Mouse (Mus musculus): ENCODE measurements around the gene Fmnl1.

The Fmnl1 gene

DNA sequence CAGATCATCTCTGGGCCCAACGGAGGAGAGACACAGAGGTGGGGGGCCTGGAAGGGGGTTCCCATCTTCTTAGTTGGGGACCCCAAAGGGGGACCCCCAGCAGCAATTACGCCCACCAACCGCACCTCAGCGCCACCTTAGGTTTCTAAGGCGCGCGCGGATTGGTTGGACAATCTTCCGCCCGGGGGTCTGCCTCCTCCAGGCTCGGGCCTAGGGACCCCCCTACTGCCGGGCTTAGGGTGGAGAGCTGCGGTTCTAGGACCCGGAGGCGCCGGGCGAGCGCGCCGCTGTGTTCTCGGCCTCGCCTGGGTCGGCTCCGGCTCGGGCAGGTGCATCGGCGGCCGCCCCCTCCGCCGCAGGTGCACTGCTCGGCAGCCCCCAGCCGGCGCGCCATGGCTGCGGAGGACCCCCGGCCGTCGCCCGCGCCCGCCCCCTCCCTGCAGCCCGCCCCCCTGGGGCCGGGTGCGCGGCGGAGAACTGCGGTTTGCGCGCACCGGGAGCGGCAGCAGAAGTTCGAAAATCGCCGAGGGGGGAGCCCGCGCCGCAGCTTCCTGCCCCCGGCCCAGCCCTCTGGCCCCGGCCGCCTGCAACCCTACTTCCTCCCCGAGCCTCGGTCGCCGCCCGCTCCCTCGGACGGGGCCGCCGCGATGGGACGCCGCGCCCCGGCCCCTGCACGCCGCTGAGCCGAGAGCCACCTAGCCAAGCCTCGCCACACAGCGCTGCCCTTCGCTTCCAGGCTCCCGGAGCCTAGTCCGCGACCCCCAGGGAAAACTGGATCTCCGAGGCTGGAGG is at the start of gene Fmnl1:
Gene Fmnl1, plus strand, starts transcription at position 614 of the 792 bp plus-strand sequence.
- DNase-seq (ENCODE audit: low spot score in 2 of 2): peak in 1 of 2 experiments; percentile 59

GRCm38 (mm10) chr11:103131701-103132575 is 39.0 kb upstream of the Fmnl1 start, which contains the start of gene Hexim2:
TSS of gene Hexim2 (plus strand) at chr11:103132429.
- DNase-seq (ENCODE audit: low spot score in 2 of 2): peak in 1 of 2 experiments; percentile 73

GRCm38 (mm10) chr11:103132576-103133455 is 38.1 kb upstream of the Fmnl1 start:
- peak; percentile 100 for DNase-seq (ENCODE audit: low spot score in 2 of 2)

- no peak for DNase-seq (ENCODE audit: low spot score in 2 of 2)
These were observed 37.3 kb upstream of the Fmnl1 start for GRCm38 (mm10) chr11:103133456-103134185.

DNA sequence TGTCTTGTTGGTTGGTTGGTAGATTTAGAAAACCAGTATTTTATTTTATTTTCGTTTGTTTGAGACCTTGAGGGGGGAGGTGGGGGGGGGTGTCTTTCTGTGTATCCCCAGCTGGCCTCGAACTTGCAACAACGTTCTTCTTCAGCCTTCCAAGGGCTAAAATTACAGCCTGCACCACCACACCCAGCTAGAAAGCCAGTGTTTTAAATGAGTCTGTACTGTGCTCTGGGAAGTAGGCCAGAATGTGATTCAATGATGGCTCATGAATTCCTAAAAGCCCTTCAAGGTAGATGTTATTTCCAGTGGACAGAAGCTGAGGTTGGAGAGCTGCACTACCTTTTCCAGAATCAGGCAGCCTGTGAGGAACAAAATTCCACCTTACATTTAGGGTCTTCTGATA is 36.7 kb upstream of the Fmnl1 start:
- no peak for DNase-seq (ENCODE audit: low spot score in 2 of 2)

DNA sequence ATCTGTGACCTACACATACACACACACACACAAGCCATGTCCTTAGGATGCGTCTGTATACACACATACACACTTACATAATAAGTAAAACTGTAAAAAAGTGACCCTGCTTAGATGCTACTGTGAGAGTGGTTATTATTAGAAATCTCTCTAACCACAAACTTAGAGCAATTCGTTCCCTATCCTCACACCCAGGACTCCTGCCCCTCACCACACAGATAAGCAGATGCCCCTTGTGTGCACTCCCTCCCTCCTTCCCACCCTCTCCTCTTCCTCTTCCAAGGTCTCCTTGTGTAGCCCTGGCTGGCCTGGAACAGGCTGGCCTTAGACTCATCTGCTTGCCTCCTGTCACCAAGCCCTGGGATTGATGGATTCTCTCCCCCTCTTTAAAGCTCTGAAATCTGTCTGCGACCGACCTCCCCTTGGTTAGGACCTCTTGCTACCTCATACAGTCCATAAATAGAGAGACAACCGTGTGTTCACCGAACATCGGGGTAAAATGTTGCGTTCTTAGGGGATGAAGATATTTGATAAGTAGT is 34.8 kb upstream of the Fmnl1 start:
- DNase-seq (ENCODE audit: low spot score in 2 of 2): no peak

- DNase-seq (ENCODE audit: low spot score in 2 of 2): no peak
These were observed 30.8 kb upstream of the Fmnl1 start for GRCm38 (mm10) chr11:103139951-103140762.

GRCm38 (mm10) chr11:103140763-103141100 is 30.2 kb upstream of the Fmnl1 start:
- no peak for DNase-seq (ENCODE audit: low spot score in 2 of 2)

DNA sequence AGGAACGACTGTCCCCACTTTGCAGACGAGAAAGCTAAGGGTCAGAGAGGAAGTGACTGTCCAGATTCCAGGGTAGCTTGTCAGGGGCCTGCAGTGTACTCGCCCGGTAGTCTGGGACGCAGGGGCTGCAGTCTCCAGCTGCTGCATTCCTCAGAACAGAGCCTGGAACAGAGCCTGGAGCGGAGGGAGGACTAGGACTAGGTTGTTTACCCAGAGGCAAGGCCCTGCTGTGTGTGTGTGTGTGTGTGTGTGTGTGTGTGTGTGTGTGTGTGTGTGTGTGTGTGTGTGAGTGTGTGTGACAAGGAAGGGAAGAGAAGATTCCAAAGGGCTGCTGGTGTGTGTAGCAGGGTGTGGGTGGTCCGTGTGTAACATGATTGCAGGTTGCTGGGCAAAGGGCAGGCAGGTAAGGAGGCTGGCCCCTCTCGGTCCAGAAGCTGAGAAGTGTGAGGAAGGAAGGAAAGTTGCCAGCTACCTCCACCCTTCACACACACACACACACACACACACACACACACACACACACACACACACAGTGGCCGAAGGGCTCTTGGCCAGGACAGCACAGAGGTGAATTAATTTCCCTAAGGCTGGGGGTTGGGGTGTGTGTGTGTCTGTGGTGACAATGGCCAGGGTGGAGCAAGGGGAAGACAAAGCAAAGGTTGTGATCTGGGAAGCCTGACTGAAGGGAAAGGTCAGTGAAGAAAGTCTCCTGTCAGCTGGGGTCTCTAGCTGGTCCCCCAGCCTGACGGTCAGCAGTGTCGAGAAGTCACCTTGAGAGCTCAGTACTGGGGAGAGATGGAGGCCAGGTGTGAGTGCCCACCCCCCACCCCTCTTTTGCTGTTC is 29.6 kb upstream of the Fmnl1 start:
- DNase-seq (ENCODE audit: low spot score in 2 of 2): no peak

DNA sequence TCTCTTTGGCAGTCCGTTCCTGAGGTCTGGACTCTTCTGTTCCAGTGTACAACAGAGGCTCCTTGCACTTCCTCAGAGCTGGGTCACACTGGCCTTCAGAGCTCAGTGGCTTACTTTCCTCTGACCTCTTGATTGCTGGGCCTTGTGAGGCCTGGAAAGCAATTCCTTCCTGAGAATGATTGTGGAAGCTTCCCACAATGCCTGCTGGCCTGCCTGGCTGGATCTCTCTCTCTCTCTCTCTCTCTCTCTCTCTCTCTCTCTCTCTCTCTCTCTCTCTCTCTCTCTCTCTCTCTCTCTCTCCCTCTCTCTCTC is 29.0 kb upstream of the Fmnl1 start:
- DNase-seq (ENCODE audit: low spot score in 2 of 2): no peak

DNA sequence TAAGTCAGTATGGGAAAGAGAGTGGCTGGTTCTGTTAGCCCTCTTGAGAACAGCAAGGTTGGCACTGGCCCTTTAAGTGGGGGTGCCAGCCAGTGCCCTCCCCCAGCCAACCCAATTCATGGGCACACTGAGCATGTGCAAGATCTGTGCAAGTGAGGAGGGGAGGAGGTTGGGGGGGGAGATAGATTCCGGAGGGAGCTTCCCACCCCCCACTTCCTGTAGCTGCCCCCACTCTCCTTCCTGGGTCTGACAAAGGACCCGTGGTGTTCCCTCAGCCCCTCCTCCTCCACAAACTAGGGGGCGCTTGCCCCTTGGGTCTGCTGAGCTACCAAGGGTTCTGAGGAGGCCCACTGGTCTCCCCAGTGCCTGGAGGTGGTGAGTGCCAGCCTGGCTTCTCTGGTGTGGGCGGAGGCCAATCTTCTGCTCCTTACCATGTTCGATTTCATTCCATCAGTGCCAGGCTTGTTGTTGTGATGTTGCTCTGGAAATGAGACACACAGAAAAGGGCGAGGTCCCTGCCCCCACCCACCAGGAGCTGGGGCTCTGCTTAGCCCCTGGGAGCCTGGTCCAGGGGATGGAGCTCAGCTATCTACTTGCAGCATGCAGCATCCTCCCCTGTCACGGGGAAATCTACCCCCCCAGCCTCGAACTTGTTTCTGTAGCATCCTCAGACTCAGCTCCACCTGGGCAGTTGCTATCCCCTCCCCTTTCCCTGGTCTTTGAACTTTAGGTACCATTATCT is 28.3 kb upstream of the Fmnl1 start:
- peak; percentile 82 to 92 for DNase-seq (ENCODE audit: low spot score in 2 of 2)

GRCm38 (mm10) chr11:103144309-103145285 is 26.3 kb upstream of the Fmnl1 start:
- no peak for DNase-seq (ENCODE audit: low spot score in 2 of 2)

DNA sequence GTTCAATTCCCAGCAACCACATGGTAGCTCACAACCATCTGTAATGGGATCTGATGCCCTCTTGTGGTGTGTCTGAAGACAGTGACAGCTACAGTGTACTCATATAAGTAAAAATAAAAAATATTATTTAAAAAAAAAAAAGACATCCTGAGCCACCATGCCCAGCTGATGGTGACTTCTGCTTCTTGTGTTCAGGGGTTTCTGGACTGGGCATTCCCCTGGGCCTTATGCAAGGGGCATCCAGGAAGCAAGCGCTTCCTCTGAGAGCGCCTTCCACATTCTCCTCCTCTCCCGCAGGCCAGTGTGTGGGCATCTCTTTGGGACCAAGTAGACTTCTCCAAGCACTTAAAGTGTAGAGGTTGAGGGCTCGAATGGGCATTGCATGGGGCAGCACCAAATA is 24.5 kb upstream of the Fmnl1 start:
- no peak for DNase-seq (ENCODE audit: low spot score in 2 of 2)

DNA sequence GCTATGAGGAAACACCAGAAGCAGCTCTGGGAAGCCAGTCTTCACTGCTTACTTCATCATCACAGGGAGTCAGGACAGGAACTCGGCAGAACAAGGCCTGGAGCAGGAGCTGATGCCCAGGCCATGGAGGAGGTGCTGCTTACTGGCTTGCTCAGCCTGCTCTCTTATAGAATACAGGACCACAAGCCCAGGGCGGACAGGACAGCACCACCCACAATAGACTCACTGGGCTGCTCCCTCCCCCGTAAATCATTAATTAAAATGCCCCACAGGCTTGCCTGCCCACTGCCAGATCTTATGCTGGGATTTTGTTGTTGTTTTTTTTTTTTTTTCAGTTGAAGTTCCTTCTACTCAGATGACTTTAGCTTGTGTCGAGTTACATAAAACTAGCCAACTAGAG is 23.1 kb upstream of the Fmnl1 start:
- no peak for DNase-seq (ENCODE audit: low spot score in 2 of 2)

DNA sequence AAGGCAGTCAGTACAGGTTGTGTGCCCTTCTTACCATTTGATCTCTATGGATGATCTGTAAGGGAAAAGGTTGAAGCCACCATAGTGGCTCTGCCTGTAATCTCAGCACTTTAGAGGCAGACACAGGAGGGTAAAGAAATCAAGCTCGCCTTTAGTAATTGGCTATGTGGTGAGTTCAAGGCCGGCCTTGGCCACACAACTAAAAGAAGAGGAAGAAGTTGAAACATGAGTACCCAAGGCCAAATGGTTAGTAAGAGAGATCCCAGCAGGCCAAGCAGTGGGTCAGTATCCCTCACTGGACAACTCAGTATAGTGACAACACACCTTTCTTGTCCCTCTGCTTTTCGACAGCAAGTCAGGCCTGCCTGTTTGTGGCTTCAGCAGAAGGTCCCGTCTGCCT is 21.1 kb upstream of the Fmnl1 start:
- DNase-seq (ENCODE audit: low spot score in 2 of 2): no peak

DNA sequence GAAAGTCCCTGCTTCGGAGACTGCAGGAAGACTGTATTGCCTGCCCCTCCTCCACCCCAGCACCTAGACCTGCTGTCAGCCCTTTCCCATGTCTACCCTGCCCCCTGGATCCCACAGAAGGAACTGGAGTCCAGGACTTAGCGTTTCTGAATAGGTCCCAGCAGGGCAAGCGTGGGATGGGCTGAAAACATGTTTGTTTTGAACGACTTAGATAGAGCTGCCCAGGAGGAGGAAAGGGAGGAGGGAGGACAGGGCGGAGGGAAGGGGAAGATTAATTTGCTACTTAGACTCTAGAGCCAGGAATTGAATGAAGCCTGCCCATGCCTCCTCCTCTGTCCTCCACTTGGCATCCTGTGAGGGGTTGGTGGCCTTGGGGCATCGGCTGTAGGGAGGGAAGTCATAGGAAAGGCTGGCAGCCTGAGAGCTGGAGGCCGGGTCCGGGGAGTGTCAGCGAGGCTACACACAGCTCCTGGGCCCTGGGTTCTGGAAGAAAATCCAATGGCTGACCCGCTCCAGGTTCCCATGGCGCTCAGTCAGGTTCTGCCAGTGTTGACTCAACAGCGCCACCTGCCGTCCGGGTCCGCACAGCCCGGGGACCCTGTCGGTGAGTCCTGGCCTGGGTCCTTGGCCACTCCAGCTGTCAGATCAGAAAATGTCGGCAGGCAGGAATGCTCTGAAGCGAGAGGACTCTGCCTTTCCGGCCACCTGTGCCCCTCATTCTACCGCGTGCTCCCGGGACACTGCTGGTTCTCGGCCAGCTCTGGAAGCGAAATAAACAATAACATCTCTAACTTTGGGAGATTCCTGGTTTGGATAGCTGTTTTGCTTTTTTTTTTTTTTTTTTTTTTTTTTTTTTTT is 12.1 kb upstream of the Fmnl1 start:
- peak; percentile 79 to 88 for DNase-seq (ENCODE audit: low spot score in 2 of 2)
